Mouse (Mus musculus): ENCODE results near the gene Snx32. TPM values are rescaled to one million over a fixed set of nuclear protein-coding genes. Genes with fewer than 3 reads are reported as not detected.

Gene Snx32
- polyA plus RNA-seq, 1 experiment: 92.3 TPM

DNA sequence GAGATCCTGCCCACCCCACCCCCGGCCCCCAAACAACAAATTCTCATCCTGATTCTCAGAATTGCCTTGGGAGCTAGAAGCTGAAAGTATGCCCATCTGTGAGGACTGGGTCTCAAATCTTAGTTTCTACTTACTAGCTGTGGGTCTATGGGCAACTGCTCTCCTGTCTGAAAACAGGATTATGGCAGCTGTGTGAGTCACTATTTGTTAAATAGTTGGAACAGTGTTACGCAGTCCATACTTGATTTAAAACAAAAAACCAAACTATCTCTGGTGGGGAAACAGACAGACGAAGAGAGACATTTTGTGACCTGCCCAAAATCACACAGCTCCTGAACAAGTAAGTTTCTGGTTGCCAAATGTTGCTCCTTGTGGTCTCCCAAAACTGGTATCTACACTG lies 60.7 kb downstream of the Snx32 start:
- DNase-seq (ENCODE audit: low read depth): no peak
- TF ChIP-seq CTCF (IDR thresholded peaks at IDR 0.05; ENCODE audit: borderline replicate concordance, extremely low read depth, insufficient read depth, insufficient read length) (no peak), POLR2A (IDR thresholded peaks at IDR 0.05; ENCODE audit: borderline replicate concordance, extremely low read depth, insufficient read depth, insufficient read length, poor library complexity, severe bottlenecking) (no peak)

DNA sequence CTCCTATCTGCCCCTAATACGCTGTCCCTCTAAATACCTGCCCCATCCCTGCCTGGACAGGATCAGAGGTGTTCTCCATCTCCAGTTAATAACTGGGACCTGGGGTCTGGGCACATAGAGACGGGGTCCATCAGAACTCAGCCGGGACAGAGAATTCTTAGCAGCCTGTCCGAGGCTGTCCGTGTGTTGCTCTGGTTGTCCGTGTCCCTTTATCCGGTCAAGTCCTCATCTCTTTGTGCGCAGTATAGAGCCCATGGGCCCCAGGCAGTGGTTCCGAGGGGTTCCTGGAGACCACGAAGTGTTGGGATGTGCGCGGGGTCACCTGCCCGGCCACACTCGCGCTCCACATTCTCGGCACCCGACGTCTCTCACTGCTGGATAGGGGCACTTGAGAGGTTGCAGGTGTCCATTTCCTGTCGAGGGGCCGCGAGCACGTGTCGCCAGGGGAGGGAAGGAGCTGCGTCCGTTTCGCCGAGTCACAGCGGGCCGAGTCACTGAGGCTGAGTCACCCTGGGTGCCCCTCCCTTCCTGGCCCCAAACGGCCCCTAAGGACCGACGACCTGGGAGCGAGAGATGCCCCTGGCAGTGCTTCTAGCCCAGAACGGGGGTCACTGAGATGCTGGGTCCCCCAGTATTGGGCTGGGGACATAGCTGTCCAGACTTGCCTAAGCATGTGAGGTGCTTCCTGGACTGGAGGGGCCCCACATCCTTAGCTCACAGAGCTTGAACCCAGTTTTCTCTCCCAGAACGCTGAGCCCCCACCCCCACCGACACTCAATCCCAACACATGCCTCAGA lies 61.8 kb downstream of the Snx32 start:
- DNase-seq (ENCODE audit: low read depth): no peak
- TF ChIP-seq CTCF (IDR thresholded peaks at IDR 0.05; ENCODE audit: borderline replicate concordance, extremely low read depth, insufficient read depth, insufficient read length) (no peak), POLR2A (IDR thresholded peaks at IDR 0.05; ENCODE audit: borderline replicate concordance, extremely low read depth, insufficient read depth, insufficient read length, poor library complexity, severe bottlenecking) (no peak)

DNA sequence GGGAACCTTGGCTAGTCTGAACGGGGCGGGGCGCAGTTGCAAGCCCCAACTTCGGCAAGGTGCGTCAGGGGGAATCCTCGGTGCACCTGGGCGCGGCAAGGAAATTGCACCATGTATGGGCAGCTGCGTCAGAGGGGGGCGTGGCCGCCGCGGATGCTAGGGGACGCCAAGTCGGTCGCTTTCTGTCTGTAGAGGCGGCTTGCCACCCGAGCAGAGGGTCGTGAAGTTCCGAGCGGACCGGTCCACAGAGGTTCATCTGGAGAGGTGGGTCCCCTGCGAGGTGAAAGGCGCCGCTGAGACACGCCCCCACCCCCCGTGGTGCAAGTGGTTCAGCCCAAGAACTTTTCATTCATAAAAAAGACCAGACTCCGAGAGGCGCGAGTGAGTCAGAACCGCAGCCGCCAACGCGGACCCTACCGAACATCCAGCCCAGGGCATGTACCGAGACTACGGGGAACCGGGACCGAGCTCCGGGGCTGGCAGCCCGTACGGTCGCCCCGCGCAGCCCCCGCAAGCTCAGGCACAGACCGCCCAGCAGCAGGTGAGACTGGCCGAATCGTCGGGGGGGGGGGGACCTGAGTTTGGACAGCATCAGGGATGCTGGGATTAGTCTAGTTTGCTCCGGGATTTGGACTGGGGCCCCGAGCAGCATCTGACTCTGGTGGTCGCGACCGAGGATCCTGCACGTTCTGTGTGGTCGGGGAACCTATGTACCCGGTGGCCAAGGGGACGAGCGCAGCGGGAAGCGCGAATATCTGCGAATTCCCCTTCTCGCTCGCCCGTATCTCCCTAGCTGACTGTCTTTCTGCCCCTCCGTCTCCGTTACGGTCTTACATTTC lies 62.6 kb downstream of the Snx32 start, which contains the start of gene Fosl1:
Fosl1 (plus strand) TSS at position 33 of the 839 bp plus-strand sequence.
- TF ChIP-seq POLR2A (IDR thresholded peaks at IDR 0.05; ENCODE audit: borderline replicate concordance, extremely low read depth, insufficient read depth, insufficient read length, poor library complexity, severe bottlenecking) (no peak), CTCF (IDR thresholded peaks at IDR 0.05; ENCODE audit: borderline replicate concordance, extremely low read depth, insufficient read depth, insufficient read length) (no peak)
- peak; percentile 78 for DNase-seq (ENCODE audit: low read depth)

DNA sequence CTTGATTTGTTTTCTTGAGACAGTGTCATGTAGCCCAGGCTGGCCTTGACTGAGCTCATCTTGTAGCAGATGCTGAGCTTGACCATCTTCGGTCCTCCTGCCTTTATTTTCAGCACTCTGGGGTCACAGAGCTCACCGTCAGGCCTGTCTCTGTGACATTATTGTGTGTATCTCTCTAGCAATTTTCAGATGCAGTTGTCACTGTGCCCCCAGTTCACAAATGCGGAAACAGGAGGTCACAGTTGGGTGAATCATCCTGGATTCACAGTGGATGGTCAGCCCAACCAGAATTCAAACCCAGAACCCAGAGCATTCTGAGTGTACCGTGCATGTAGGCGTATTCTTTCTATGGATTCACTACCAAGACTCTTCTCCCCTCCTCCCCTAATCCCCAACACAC lies 64.6 kb downstream of the Snx32 start:
- DNase-seq (ENCODE audit: low read depth): no peak
- TF ChIP-seq POLR2A (IDR thresholded peaks at IDR 0.05; ENCODE audit: borderline replicate concordance, extremely low read depth, insufficient read depth, insufficient read length, poor library complexity, severe bottlenecking) (no peak), CTCF (IDR thresholded peaks at IDR 0.05; ENCODE audit: borderline replicate concordance, extremely low read depth, insufficient read depth, insufficient read length) (no peak)

DNA sequence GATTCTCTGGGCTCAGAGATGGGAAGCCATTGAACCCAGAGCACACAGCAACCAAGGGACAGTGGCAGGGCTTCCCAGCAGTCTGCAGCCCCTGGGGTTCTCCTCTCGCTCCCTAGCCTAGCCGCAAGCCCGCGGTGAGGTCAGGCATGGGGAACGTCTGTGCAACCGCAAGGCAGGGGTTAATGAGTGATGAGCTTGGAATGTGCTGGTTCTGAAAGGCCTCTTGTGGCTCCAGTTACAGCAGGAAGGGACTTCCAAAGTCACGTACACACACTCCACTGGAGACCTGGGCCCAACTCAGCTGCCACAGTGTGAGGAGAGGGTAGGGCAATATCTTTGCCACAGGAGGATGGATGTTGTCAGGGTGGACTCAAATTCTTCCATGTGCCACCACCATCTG lies 65.4 kb downstream of the Snx32 start:
- TF ChIP-seq POLR2A (IDR thresholded peaks at IDR 0.05; ENCODE audit: borderline replicate concordance, extremely low read depth, insufficient read depth, insufficient read length, poor library complexity, severe bottlenecking) (no peak), CTCF (IDR thresholded peaks at IDR 0.05; ENCODE audit: borderline replicate concordance, extremely low read depth, insufficient read depth, insufficient read length) (no peak)
- DNase-seq (ENCODE audit: low read depth): no peak

DNA sequence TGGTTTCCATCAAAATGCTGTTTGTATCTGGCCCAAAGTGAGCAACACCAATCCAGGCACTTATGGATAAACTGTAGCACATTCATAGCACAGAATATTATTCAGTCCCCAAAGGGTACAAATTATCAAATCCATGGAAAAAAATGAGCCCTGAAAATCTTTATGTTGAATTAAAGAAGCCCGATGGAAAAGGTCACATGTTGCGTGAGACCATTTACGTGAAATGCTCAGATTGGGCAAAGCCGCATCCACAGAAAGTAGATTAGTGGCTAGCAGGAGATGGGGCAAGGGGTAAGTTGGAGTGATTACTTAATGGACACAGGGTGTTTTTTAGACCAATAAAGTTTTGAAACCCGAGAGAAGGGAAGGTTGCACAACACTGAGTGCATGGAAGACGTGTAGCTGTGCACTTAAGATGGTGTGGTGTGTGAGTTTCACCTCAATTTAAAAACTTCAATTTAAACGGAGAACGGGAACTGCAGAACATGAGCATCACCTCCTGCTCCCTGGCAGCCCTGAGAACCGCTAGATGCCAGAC lies 65.9 kb downstream of the Snx32 start:
- no peak for TF ChIP-seq CTCF (IDR thresholded peaks at IDR 0.05; ENCODE audit: borderline replicate concordance, extremely low read depth, insufficient read depth, insufficient read length)
- no peak for TF ChIP-seq POLR2A (IDR thresholded peaks at IDR 0.05; ENCODE audit: borderline replicate concordance, extremely low read depth, insufficient read depth, insufficient read length, poor library complexity, severe bottlenecking)

More for the DNA sequence above, 65.9 kb downstream of the Snx32 start:
- no peak for DNase-seq (ENCODE audit: low read depth)

Other genes starting within 250 kb of the Snx32 start
- gene Pacs1, start 237.4 kb downstream of the Snx32 start, polyA plus RNA-seq (2012; rRNA removed): 50.2 and 71.6 TPM in 2 replicates
- gene Sf3b2, start 215.1 kb downstream of the Snx32 start, polyA plus RNA-seq (2012; rRNA removed): 178 and 192 TPM in 2 replicates
- gene Gal3st3, start 212.2 kb downstream of the Snx32 start, polyA plus RNA-seq (2012; rRNA removed): 45.5 and 55.4 TPM in 2 replicates
- gene Catsper1, start 174.8 kb downstream of the Snx32 start, polyA plus RNA-seq (2012; rRNA removed): not detected in 2 replicates
- gene Cst6, start 161.0 kb downstream of the Snx32 start, polyA plus RNA-seq (2012; rRNA removed): 1.3 and 1.6 TPM in 2 replicates
- 37.2 and 38.4 TPM in 2 replicates for gene Eif1ad, start 143.8 kb downstream of the Snx32 start, polyA plus RNA-seq (2012; rRNA removed)
- gene Banf1, start 143.4 kb downstream of the Snx32 start, polyA plus RNA-seq (2012; rRNA removed): 181 and 258 TPM in 2 replicates
- gene Sart1, start 121.8 kb downstream of the Snx32 start, polyA plus RNA-seq (2012; rRNA removed): 40.9 and 65.0 TPM in 2 replicates
- 0.04 and 0.20 TPM in 2 replicates for gene Tsga10ip, start 108.0 kb downstream of the Snx32 start, polyA plus RNA-seq (2012; rRNA removed)
- gene Drap1, start 85.6 kb downstream of the Snx32 start, polyA plus RNA-seq (2012; rRNA removed): 224 and 257 TPM in 2 replicates
- 86.4 and 106 TPM in 2 replicates for gene AI837181, start 85.4 kb downstream of the Snx32 start, polyA plus RNA-seq (2012; rRNA removed)
- gene Fosl1, start 63.0 kb downstream of the Snx32 start, polyA plus RNA-seq (2012; rRNA removed): not detected in 2 replicates
- gene Ccdc85b, start 52.6 kb downstream of the Snx32 start, polyA plus RNA-seq (2012; rRNA removed): 9.6 and 12.1 TPM in 2 replicates
- gene Fibp, start 49.9 kb downstream of the Snx32 start, polyA plus RNA-seq (2012; rRNA removed): 179 and 266 TPM in 2 replicates
- gene Ctsw, start 42.0 kb downstream of the Snx32 start, polyA plus RNA-seq (2012; rRNA removed): 2.9 and 3.7 TPM in 2 replicates
- gene Efemp2, start 36.6 kb downstream of the Snx32 start, polyA plus RNA-seq (2012; rRNA removed): 47.7 and 58.5 TPM in 2 replicates
- 46.4 and 73.2 TPM in 2 replicates for gene Mus81, start 22.1 kb downstream of the Snx32 start, polyA plus RNA-seq (2012; rRNA removed)
- 1,637 and 1,665 TPM in 2 replicates for gene Cfl1, start 20.1 kb downstream of the Snx32 start, polyA plus RNA-seq (2012; rRNA removed)
- 2.5 and 4.7 TPM in 2 replicates for gene 1700020D05Rik, start 6.8 kb downstream of the Snx32 start, polyA plus RNA-seq (2012; rRNA removed)
- 0.31 and 0.42 TPM in 2 replicates for gene Ovol1, start 50.1 kb upstream of the Snx32 start, polyA plus RNA-seq (2012; rRNA removed)
- 2.6 and 4.5 TPM in 2 replicates for gene Ap5b1, start 57.5 kb upstream of the Snx32 start, polyA plus RNA-seq (2012; rRNA removed)
- gene Rnaseh2c, start 91.3 kb upstream of the Snx32 start, polyA plus RNA-seq (2012; rRNA removed): 62.0 and 111 TPM in 2 replicates
- gene Kat5, start 99.7 kb upstream of the Snx32 start, polyA plus RNA-seq (2012; rRNA removed): 163 and 181 TPM in 2 replicates
- 44.7 and 47.0 TPM in 2 replicates for gene Rela, start 126.9 kb upstream of the Snx32 start, polyA plus RNA-seq (2012; rRNA removed)
- gene Sipa1, start 153.2 kb upstream of the Snx32 start, polyA plus RNA-seq (2012; rRNA removed): 30.8 and 32.5 TPM in 2 replicates
- gene Map3k11, start 178.2 kb upstream of the Snx32 start, polyA plus RNA-seq (2012; rRNA removed): 21.6 and 22.9 TPM in 2 replicates
- 95.9 and 120 TPM in 2 replicates for gene Pcnx3, start 178.4 kb upstream of the Snx32 start, polyA plus RNA-seq (2012; rRNA removed)
- gene Kcnk7, start 193.8 kb upstream of the Snx32 start, polyA plus RNA-seq (2012; rRNA removed): 0.13 TPM in 1 of 2 replicates, not detected in the other
- 18.3 and 20.4 TPM in 2 replicates for gene Ehbp1l1, start 215.8 kb upstream of the Snx32 start, polyA plus RNA-seq (2012; rRNA removed)
- 258 and 404 TPM in 2 replicates for gene Fam89b, start 219.1 kb upstream of the Snx32 start, polyA plus RNA-seq (2012; rRNA removed)
- gene Ltbp3, start 230.4 kb upstream of the Snx32 start, polyA plus RNA-seq (2012; rRNA removed): 52.1 and 70.3 TPM in 2 replicates

All from brain, embryonic 14.5 days (tissue).